Mouse (Mus musculus): Measurements from ENCODE around the gene Olfr1446.

The Olfr1446 gene

DNA sequence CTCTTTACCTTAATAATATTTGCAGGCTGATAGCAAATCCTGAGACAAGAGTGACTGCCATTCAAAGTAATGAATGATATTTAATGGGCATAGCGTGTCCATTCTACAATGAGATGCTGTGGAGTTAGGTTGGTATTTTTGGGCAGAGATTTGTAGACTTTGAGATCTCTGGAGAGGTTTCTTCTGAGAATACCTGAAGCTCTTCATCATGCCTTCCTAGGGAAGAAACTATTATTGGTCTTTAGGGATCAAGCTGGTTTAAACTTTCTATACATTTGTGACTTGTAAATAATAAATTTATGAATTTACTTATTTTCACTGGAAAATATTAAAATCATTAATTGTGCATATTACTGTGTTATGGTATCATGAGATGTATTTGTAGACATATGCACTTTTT, at the start of gene Olfr1446:
Gene Olfr1446, minus strand, starts transcription at position 101 of the 400 bp plus-strand sequence.
- ATAC-seq (ENCODE audit: insufficient number of reproducible peaks, low FRiP score, low TSS enrichment) = no peak

DNA sequence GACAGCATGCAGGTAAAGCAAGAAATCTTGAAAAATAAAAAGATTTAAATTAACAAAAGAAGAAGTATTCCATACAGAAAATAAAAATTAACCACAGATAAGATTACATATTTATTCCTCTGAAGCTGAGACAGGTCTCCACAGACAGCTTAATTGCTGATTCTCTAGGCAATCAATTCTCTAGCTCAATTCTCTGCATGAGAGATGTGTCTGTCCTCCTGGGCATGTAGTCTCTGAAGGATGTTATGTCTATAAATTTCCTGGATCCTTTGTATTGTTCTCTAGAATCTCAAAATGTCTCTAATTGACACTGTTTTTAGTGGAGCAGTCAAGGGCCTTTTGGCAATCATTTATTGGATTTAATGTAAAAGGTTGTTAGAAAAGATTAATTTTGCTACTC, 37.2 kb upstream of the Olfr1446 start, which contains the start of gene Olfr1449:
Gene Olfr1449, plus strand, starts transcription at position 301 of the 400 bp plus-strand sequence.
- ATAC-seq (ENCODE audit: insufficient number of reproducible peaks, low FRiP score, low TSS enrichment) = no peak

DNA sequence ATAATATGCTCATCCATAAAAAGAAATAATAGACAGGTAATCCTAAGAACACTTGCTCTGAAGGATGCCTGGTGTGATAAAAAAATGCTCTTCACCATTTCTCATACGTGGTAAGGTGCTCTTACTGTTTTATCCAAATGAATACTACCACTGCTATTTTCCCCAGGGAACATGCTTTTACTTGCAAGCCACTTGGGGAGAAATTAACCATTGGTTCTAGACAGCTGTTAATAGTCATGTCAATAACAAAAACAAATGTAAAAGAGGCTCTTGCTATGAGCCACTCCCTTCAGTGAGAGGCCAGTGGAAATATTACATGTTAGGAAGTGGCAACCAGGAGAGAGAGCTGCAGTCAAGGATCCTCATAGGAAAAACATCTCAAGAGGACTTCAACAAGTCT, 31.0 kb upstream of the Olfr1446 start, which contains the start of gene Olfr1448:
Gene Olfr1448, minus strand, starts transcription at position 101 of the 400 bp plus-strand sequence.
- ATAC-seq (ENCODE audit: insufficient number of reproducible peaks, low FRiP score, low TSS enrichment) = no peak

DNA sequence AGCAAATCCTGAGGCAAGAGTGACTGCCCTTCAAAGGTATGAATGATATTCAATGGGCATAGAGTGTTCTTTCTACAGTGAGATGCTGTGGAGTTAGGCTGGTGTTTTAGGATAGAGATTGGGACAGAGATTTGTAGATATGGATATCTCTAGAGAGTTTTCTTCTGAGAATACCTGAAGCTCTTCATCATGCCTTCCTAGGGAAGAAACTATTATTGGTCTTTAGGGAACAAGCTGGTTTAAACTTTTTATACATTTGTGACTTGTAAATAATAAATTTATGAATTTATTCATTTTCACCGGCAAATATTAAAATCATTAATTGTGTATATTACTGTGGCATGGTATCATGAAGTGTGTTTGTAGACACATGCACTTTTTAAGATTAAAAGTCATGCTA, 10.3 kb upstream of the Olfr1446 start, which contains the start of gene Olfr1447:
Gene Olfr1447, minus strand, starts transcription at position 101 of the 400 bp plus-strand sequence.
- ATAC-seq (ENCODE audit: insufficient number of reproducible peaks, low FRiP score, low TSS enrichment) = no peak

DNA sequence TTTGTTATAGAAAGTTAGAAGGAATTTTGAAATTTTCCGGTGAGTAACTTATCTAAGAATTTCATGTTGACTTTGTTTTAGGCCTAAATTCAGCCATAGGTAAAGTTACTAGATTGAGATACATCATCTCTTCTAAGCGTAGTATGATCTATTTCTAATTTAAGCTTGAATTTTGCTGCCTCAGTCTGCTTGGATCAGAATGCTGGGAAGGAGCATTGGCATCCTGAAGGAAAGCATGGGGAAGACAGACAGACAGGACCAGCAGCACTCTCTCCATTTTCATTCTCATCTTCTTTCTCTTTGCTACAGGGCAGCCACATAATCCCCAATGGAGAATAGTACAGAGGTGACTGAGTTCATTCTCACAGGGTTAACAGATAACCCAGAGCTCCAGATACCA, 9.8 kb downstream of the Olfr1446 start, which contains the start of gene Olfr1445:
Gene Olfr1445, plus strand, starts transcription at position 301 of the 400 bp plus-strand sequence.
- no peak for ATAC-seq (ENCODE audit: insufficient number of reproducible peaks, low FRiP score, low TSS enrichment)

DNA sequence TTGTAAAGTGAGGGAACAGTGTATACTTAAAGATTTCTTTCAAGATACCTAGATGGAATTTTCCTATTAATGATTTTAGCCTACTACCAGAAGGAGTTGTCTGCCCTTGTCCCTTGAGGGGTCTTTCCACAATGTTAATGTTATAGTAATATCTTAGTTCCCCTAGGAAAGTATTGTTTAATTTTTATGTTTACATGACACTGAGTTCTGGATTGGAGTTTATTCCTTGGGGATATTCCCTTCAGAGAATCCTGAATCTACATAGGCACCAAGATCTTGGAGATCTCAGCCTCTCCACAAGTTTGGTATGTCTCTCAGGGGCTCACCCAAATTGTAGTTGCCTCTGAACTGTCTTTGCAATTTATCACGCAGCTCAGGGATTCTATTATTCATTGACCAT, 36.3 kb downstream of the Olfr1446 start, which contains the start of gene Olfr1444:
Gene Olfr1444, plus strand, starts transcription at position 301 of the 400 bp plus-strand sequence.
- no peak for ATAC-seq (ENCODE audit: insufficient number of reproducible peaks, low FRiP score, low TSS enrichment)

DNA sequence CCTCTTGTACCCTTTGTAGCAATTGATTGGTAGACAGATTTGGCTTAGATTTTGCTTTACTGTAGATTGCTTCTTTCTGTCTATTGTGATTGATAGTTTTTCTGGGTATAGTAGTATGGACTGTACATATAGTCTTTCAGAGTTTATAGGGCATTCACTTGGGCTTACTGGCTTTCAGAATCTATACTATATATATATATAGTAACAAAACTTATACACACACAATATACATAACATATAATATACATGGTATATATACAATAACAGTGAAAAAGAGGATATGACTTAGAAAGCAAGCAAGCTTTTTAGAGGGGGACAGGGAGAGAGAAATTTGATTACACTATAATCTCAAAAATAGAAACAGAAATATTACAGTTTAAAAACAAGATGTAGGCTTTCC, 46.9 kb downstream of the Olfr1446 start, which contains the start of gene Gm5244:
Gene Gm5244, plus strand, starts transcription at position 301 of the 400 bp plus-strand sequence.
- ATAC-seq (ENCODE audit: insufficient number of reproducible peaks, low FRiP score, low TSS enrichment) = no peak

DNA sequence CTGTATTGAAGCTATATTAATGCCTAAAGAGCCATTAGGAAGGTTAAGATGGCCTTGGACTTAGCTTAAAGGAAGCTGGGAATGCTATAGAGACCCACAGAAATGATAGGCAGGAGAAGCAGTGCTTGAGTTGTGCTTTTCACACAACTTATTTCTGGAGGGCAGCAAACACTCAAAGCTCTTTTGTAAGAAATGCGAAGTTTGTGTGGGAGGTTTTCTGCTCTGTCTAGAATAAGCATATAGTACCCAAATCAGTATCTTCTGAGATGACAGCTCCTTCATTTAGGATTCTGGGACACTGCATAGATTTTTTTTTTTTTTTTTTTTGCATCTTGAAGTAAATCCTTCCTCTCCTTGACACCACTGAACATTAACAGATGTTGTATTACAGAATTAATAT, 54.8 kb downstream of the Olfr1446 start:
- ATAC-seq (ENCODE audit: insufficient number of reproducible peaks, low FRiP score, low TSS enrichment) = no peak

Measured in cerebellum, adult (tissue).